Comparison of ENCODE assay signal across 31 mouse cellular contexts in the genomic region with DNA sequence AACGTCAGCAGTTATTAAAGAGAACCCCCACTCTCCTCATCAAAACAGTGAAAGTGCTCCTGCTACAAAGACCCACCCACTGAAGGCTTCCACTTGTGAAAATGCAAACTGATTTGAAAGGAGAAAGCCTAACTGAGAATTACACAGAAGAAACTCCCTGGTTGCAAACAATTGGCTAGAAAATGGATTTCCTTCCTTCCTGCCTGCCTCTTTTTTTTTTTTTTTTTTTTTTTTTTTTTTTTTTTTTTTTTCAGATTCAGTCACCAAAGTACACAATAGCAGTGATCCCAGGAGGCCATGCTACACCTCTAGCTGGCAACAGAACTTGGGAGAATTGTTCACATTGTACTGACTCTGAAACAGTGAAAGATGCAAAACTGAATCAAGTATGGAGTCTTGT.
"Had no signal": no experiment of that assay in that cellular context is flagged by ENCODE, and none has a peak within 500 bp of the region (broad histone marks: within the 10 kb centered on the region; RNA-seq: fewer than 3 reads in every experiment).

No protein-coding gene starts in this region.

- H3K27me3 ChIP-seq: limb, embryonic 12.5 days; limb, embryonic 13.5 days; limb, embryonic 15.5 days; liver, embryonic 12.5 days; liver, embryonic 13.5 days; liver, embryonic 15.5 days; lung, embryonic 15.5 days; megakaryocyte, embryonic 14.5 days; midbrain, embryonic 12.5 days; midbrain, embryonic 13.5 days; midbrain, embryonic 15.5 days; neural tube, embryonic 12.5 days had no signal

- H3K9ac ChIP-seq: limb, embryonic 12.5 days; limb, embryonic 13.5 days; limb, embryonic 15.5 days; liver, embryonic 12.5 days; liver, embryonic 13.5 days; liver, embryonic 14.5 days; liver, embryonic 15.5 days; liver, postnatal 0 days; lung, embryonic 14.5 days; lung, embryonic 15.5 days; midbrain, embryonic 12.5 days; midbrain, embryonic 13.5 days; midbrain, embryonic 15.5 days; neural tube, embryonic 12.5 days had no signal

- ATAC-seq: liver, embryonic 12.5 days; liver, postnatal 0 days; lung, postnatal 0 days; midbrain, embryonic 13.5 days; midbrain, embryonic 15.5 days; midbrain, embryonic 16.5 days had no signal

- H3K4me2 ChIP-seq: limb, embryonic 12.5 days; limb, embryonic 13.5 days; limb, embryonic 15.5 days; liver, embryonic 11.5 days; liver, embryonic 12.5 days; liver, embryonic 13.5 days; liver, embryonic 15.5 days; lung, embryonic 14.5 days; lung, embryonic 15.5 days; midbrain, embryonic 11.5 days; midbrain, embryonic 12.5 days; midbrain, embryonic 13.5 days; midbrain, embryonic 15.5 days; neural tube, embryonic 12.5 days had no signal

- H3K27ac ChIP-seq: limb, embryonic 10.5 days; limb, embryonic 12.5 days; limb, embryonic 13.5 days; limb, embryonic 15.5 days; liver, embryonic 12.5 days; liver, embryonic 13.5 days; liver, embryonic 14.5 days; liver, embryonic 15.5 days; lung, embryonic 15.5 days; macrophage; midbrain, embryonic 10.5 days; midbrain, embryonic 12.5 days; midbrain, embryonic 13.5 days; midbrain, embryonic 15.5 days; neural tube, embryonic 12.5 days had no signal

- H3K9me3 ChIP-seq: limb, embryonic 10.5 days; limb, embryonic 13.5 days; limb, embryonic 15.5 days; liver, embryonic 12.5 days; liver, embryonic 13.5 days; liver, embryonic 15.5 days; lung, embryonic 15.5 days; midbrain, embryonic 10.5 days; midbrain, embryonic 12.5 days; midbrain, embryonic 13.5 days; midbrain, embryonic 15.5 days; neural tube, embryonic 12.5 days had no signal

- H3K4me1 ChIP-seq: limb, embryonic 10.5 days; limb, embryonic 12.5 days; limb, embryonic 13.5 days; limb, embryonic 15.5 days; liver, embryonic 12.5 days; liver, embryonic 13.5 days; liver, embryonic 15.5 days; lung, embryonic 15.5 days; megakaryocyte, embryonic 14.5 days; midbrain, embryonic 10.5 days; midbrain, embryonic 12.5 days; midbrain, embryonic 13.5 days; midbrain, embryonic 15.5 days; neural tube, embryonic 12.5 days had no signal

- H3K36me3 ChIP-seq: limb, embryonic 10.5 days; limb, embryonic 12.5 days; limb, embryonic 13.5 days; limb, embryonic 15.5 days; liver, embryonic 12.5 days; liver, embryonic 13.5 days; liver, embryonic 15.5 days; lung, embryonic 15.5 days; midbrain, embryonic 10.5 days; midbrain, embryonic 12.5 days; midbrain, embryonic 13.5 days; midbrain, embryonic 15.5 days; neural tube, embryonic 12.5 days had no signal

- H3K4me3 ChIP-seq: limb, embryonic 10.5 days; limb, embryonic 12.5 days; limb, embryonic 13.5 days; limb, embryonic 15.5 days; liver, embryonic 12.5 days; liver, embryonic 13.5 days; liver, embryonic 15.5 days; lung, embryonic 15.5 days; megakaryocyte, embryonic 14.5 days; midbrain, embryonic 10.5 days; midbrain, embryonic 12.5 days; midbrain, embryonic 13.5 days; midbrain, embryonic 15.5 days; myocyte; neural tube, embryonic 12.5 days had no signal

- DNase-seq: left cerebral cortex, postnatal 4 days; liver; liver, embryonic 13.5 days; liver, postnatal 0 days; lung, adult 18-20 months; lung, adult 2 months; lung, embryonic 14.5 days; lung, postnatal 10 days; lung, postnatal 14 days; lung, postnatal 36 days; midbrain, embryonic 14.5 days had no signal
